Mouse (Mus musculus): ENCODE data around the gene Map2.

Gene Map2

GRCm38 (mm10) chr1:66395826-66396225, 220.8 kb downstream of the Map2 start:
- DNase-seq: no peak

DNA sequence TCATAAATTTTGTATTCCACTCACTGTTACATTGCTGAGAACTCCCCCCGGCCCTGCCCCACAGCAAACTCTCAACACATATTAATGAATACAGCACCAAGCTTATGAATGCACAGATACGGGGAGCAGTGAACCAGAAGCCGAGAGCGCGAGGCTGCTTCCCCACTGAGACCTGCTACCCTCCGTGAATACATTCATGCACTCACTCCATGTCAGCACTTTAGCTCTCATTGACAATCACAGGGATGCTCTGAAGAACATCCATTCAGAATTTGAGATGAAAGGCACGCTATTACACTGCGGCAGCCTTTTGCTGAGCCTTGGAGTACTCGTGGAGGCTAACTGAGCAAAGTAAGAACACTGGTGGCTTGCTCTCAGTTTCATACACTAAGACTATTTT, 226.8 kb downstream of the Map2 start:
- DNase-seq: no peak

- DNase-seq: no peak
Observed at GRCm38 (mm10) chr1:66407270-66407967, 232.3 kb downstream of the Map2 start.

DNA sequence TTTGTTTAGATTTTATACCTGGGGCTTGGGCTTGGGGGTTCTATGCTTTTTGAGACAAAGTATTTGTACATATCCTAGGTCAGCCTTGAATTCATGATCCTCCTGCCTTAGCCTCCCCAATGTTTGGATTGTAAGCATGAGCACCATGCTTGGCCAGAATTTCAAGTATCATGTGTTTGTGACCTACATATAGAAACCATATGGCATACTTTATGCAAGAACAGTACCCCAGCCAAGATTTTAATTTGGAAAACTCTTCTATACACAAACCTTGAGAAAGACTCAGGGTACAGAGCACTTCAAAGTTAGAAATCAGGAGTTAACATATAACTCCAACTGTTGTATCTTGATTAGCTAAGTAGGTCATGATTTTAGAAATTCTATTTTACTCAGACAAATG, 243.3 kb downstream of the Map2 start:
- no peak for DNase-seq

DNA sequence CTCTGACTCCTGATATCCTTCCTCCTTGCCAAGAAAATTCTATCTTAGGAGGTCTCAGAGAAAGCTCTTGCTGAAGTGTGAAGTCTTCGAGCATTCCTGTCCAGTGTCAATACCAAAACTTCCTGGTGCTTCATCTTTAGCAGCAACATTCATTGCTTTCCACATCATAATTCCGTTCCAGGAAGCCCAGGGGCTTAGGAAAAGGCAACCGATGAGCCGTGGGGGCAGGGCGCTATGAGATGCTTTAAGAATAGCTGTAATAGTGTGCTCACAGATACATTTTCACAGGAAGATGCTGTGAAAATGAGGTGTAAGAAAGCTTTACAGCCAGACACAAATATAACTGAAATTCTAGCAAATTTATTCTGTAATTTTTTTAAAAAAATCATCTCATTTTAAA, 251.0 kb downstream of the Map2 start:
- no peak for DNase-seq

GRCm38 (mm10) chr1:66430962-66431361, 255.9 kb downstream of the Map2 start:
- no peak for DNase-seq

DNA sequence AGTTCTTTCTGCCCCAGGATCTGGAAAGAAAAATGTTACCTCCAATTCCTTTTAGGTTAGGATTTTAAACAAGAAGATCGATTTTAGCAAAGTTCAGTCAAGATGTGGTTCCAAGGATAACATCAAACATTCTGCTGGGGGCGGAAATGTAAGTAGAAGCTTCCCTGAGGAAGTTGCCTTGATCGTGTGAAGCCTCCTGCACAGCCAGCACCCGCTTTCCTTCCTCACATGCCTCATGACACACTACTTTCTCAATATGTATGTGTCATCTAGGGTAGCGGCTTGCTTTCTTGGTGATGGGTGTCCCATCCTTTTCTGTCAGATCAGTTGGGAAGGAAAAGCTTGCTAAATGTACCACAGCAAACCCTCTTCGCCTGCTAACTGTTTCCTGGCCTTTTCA, 256.4 kb downstream of the Map2 start:
- peak; percentile 46 for DNase-seq

- no peak for DNase-seq
Observed at GRCm38 (mm10) chr1:66438069-66438468, 263.0 kb downstream of the Map2 start.

- DNase-seq: no peak
Observed at GRCm38 (mm10) chr1:66442922-66443321, 267.8 kb downstream of the Map2 start.

GRCm38 (mm10) chr1:66449471-66449870, 274.4 kb downstream of the Map2 start:
- DNase-seq: no peak

GRCm38 (mm10) chr1:66456580-66456979, 281.5 kb downstream of the Map2 start:
- no peak for DNase-seq

- DNase-seq: peak; percentile 31
Observed at GRCm38 (mm10) chr1:66457747-66458146, 282.7 kb downstream of the Map2 start.

GRCm38 (mm10) chr1:66459394-66459793, 284.3 kb downstream of the Map2 start:
- no peak for DNase-seq

DNA sequence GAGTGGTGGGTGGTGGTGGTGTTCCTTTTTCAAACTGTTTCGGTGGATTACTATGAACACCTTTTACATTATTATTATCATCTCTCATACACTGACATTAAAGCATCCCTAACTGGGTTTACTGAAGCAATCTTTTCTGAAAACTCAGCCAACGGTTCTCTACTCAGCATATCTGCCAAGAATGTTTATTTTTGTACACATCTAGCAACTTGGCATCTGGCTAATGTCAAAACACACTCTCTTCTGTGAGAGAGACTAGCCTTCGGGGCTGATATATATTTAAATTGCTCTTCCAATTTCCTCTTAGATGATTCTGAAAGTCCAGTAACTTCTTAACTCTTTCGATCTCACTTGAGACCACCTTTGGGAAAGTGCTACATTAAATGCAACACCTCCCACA, 285.8 kb downstream of the Map2 start:
- no peak for DNase-seq

GRCm38 (mm10) chr1:66467821-66468703, 293.0 kb downstream of the Map2 start, which contains the start of gene Unc80:
Gene Unc80 (plus strand): TSS chr1:66468367.
- DNase-seq: peak; percentile 71

GRCm38 (mm10) chr1:66468704-66469020, 293.6 kb downstream of the Map2 start:
- peak; percentile 38 for DNase-seq

- no peak for DNase-seq
Observed at GRCm38 (mm10) chr1:66482751-66483150, 307.7 kb downstream of the Map2 start.

Data from right cerebral cortex, adult 18-20 months (tissue).